Mouse (Mus musculus): Measurements from ENCODE around the gene Tmco4. TPM values are rescaled to one million over a fixed set of nuclear protein-coding genes. Genes with fewer than 3 reads are reported as not detected.

Gene Tmco4
- polyA plus RNA-seq, 1 experiment from 2014 or later, result 0.98 TPM

GRCm38 (mm10) chr4:139034540-139034939, 61.9 kb downstream of the Tmco4 start:
- Histone ChIP-seq H3K4me3 (no peak overlapping the region), H3K27me3 (ENCODE audit: low read depth, poor library complexity, severe bottlenecking) (0 out of 2 replicates have a peak, but pooled peaks cover 4% of the 10 kb centered on the region), H3K4me1 (peaks cover 18% of the 10 kb centered on the region), H3K36me3 (no peaks in the 10 kb centered on the region), H3K9me3 (replicated peaks) (no peaks in the 10 kb centered on the region), H3K27ac (replicated peaks) (no peak overlapping the region)
- WGBS, result 61% methylated on average over 4 of the region's 4 CpGs
- no peak for DNase-seq (ENCODE audit: low spot score)

DNA sequence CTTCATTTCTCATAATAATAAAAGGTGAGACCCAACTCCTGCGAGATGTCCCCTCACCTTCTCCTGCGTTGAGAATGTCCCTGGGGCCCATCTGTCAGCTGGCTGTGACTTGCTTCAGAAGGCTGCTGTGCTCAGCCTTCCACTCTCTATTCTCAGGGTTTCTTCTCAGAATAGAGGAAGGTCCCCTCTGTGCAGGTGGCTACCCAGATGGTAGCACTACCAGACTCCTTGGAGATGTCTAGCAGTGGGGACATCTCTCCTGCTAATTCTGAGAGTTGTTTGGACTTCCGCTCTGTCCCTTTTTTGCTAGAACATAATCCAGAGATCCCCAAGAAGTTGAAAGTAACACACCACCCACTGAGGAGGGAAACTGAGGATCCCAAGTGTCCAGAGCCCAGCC, 62.3 kb downstream of the Tmco4 start:
- WGBS, result 92% methylated on average over 3 of the region's 3 CpGs
- DNase-seq (ENCODE audit: low spot score), result no peak
- Histone ChIP-seq H3K4me1 (peaks cover 19% of the 10 kb centered on the region), H3K27me3 (ENCODE audit: low read depth, poor library complexity, severe bottlenecking) (0 out of 2 replicates have a peak, but pooled peaks cover 6% of the 10 kb centered on the region), H3K27ac (replicated peaks) (no peak overlapping the region), H3K36me3 (no peaks in the 10 kb centered on the region), H3K9me3 (replicated peaks) (no peaks in the 10 kb centered on the region), H3K4me3 (no peak overlapping the region)

- WGBS, result 93% methylated on average over 3 of the region's 3 CpGs
Measured at GRCm38 (mm10) chr4:139035799-139036198, 63.1 kb downstream of the Tmco4 start.

GRCm38 (mm10) chr4:139037795-139038607, 65.3 kb downstream of the Tmco4 start:
- WGBS, result 75% methylated on average over 17 of the region's 17 CpGs
- H3K4me1 ChIP-seq, result peaks cover 29% of the 10 kb centered on the region
- H3K27ac ChIP-seq (replicated peaks), result peak overlapping the region; percentile 23; the same call in 1 of the 2 replicates
- DNase-seq (ENCODE audit: low spot score), result no peak
- H3K27me3 ChIP-seq (ENCODE audit: low read depth, poor library complexity, severe bottlenecking), result peaks cover 15% of the 10 kb centered on the region
- H3K36me3 ChIP-seq, result no peaks in the 10 kb centered on the region
- no peak overlapping the region for H3K4me3 ChIP-seq
- no peaks in the 10 kb centered on the region for H3K9me3 ChIP-seq (replicated peaks)

More at GRCm38 (mm10) chr4:139035799-139036198, 63.1 kb downstream of the Tmco4 start:
- Histone ChIP-seq H3K27me3 (ENCODE audit: low read depth, poor library complexity, severe bottlenecking) (peaks cover 14% of the 10 kb centered on the region), H3K9me3 (replicated peaks) (no peaks in the 10 kb centered on the region), H3K36me3 (no peaks in the 10 kb centered on the region), H3K27ac (replicated peaks) (no peak overlapping the region), H3K4me1 (peaks cover 28% of the 10 kb centered on the region), H3K4me3 (no peak overlapping the region)
- DNase-seq (ENCODE audit: low spot score), result no peak

GRCm38 (mm10) chr4:139040084-139040839, 67.6 kb downstream of the Tmco4 start:
- H3K4me1 ChIP-seq, result peaks cover 29% of the 10 kb centered on the region
- WGBS, result 4% methylated on average over 10 of the region's 10 CpGs
- DNase-seq (ENCODE audit: low spot score), result no peak
- 0 out of 2 replicates have a peak, but pooled peaks cover 5% of the 10 kb centered on the region for H3K9me3 ChIP-seq (replicated peaks)
- no peaks in the 10 kb centered on the region for H3K36me3 ChIP-seq
- peaks cover 15% of the 10 kb centered on the region for H3K27me3 ChIP-seq (ENCODE audit: low read depth, poor library complexity, severe bottlenecking)
- H3K27ac ChIP-seq (replicated peaks), result no peak overlapping the region
- no peak overlapping the region for H3K4me3 ChIP-seq

DNA sequence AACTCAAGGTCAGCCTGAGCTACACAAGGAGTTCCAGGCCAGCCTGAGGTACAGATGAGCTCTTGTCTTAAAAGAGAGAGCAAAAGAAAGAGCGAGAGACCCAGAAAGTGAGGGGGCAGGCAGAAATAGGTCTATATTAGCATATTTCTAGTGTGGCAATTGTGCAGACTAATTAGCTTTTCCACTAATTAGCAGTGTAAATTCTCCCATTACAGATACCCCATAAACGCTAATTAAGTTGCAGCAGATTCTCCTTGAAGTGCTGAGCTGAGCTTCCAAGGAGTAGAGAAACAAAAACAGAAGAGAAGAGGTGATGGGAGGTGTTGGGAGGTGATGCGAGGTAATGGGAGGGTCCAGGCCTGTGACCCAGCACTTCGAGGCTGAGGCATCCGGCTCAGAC, 69.9 kb downstream of the Tmco4 start:
- H3K9me3 ChIP-seq (replicated peaks), result 0 out of 2 replicates have a peak, but pooled peaks cover 5% of the 10 kb centered on the region
- peaks cover 15% of the 10 kb centered on the region for H3K27me3 ChIP-seq (ENCODE audit: low read depth, poor library complexity, severe bottlenecking)
- 85% methylated on average over 5 of the region's 5 CpGs for WGBS
- H3K4me1 ChIP-seq, result peaks cover 26% of the 10 kb centered on the region
- H3K36me3 ChIP-seq, result no peaks in the 10 kb centered on the region
- H3K4me3 ChIP-seq, result no peak overlapping the region
- no peak for DNase-seq (ENCODE audit: low spot score)
- H3K27ac ChIP-seq (replicated peaks), result no peak overlapping the region

DNA sequence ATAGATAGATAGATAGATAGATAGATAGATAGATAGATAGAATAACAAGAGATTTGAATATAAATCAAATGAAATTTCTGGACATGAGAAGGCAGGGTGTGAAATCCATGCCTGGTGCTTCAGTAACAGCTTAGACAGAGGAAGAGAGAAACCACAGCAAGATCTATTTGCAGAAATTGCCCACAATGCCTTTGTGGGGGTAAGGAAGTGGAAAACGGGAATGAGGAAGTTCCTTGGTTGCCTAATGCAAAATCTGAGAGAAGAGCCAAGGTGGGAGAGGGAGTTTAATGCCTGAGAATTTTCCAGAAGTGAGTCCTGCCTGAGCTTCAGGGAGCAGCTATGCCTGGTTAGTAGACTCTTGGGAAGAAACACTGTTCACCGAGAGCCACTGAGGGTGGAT, 70.9 kb downstream of the Tmco4 start:
- 0 out of 2 replicates have a peak, but pooled peaks cover 5% of the 10 kb centered on the region for H3K9me3 ChIP-seq (replicated peaks)
- WGBS, result 87% methylated on average over 2 of the region's 2 CpGs
- no peak overlapping the region for H3K4me3 ChIP-seq
- no peak for DNase-seq (ENCODE audit: low spot score)
- H3K27ac ChIP-seq (replicated peaks), result no peak overlapping the region
- H3K4me1 ChIP-seq, result peaks cover 16% of the 10 kb centered on the region
- no peaks in the 10 kb centered on the region for H3K36me3 ChIP-seq
- H3K27me3 ChIP-seq (ENCODE audit: low read depth, poor library complexity, severe bottlenecking), result peaks cover 15% of the 10 kb centered on the region

GRCm38 (mm10) chr4:139044566-139044965, 71.9 kb downstream of the Tmco4 start:
- no peak overlapping the region for H3K4me3 ChIP-seq
- H3K4me1 ChIP-seq, result peaks cover 13% of the 10 kb centered on the region
- no peak for DNase-seq (ENCODE audit: low spot score)
- no peaks in the 10 kb centered on the region for H3K36me3 ChIP-seq
- no peak overlapping the region for H3K27ac ChIP-seq (replicated peaks)
- H3K9me3 ChIP-seq (replicated peaks), result 0 out of 2 replicates have a peak, but pooled peaks cover 5% of the 10 kb centered on the region
- 90% methylated on average over 5 of the region's 5 CpGs for WGBS
- H3K27me3 ChIP-seq (ENCODE audit: low read depth, poor library complexity, severe bottlenecking), result peaks cover 10% of the 10 kb centered on the region

GRCm38 (mm10) chr4:139046354-139046753, 73.7 kb downstream of the Tmco4 start:
- Histone ChIP-seq H3K4me3 (no peak overlapping the region), H3K27me3 (ENCODE audit: low read depth, poor library complexity, severe bottlenecking) (no peaks in the 10 kb centered on the region), H3K36me3 (no peaks in the 10 kb centered on the region), H3K4me1 (no peaks in the 10 kb centered on the region), H3K27ac (replicated peaks) (no peak overlapping the region), H3K9me3 (replicated peaks) (0 out of 2 replicates have a peak, but pooled peaks cover 5% of the 10 kb centered on the region)
- DNase-seq (ENCODE audit: low spot score), result no peak
- 84% methylated on average over 5 of the region's 5 CpGs for WGBS

GRCm38 (mm10) chr4:139048518-139048917, 75.8 kb downstream of the Tmco4 start:
- Histone ChIP-seq H3K36me3 (no peaks in the 10 kb centered on the region), H3K27me3 (ENCODE audit: low read depth, poor library complexity, severe bottlenecking) (no peaks in the 10 kb centered on the region), H3K27ac (replicated peaks) (no peak overlapping the region), H3K4me3 (no peak overlapping the region), H3K4me1 (no peaks in the 10 kb centered on the region), H3K9me3 (replicated peaks) (0 out of 2 replicates have a peak, but pooled peaks cover 5% of the 10 kb centered on the region)
- DNase-seq (ENCODE audit: low spot score), result no peak
- 83% methylated on average over 6 of the region's 6 CpGs for WGBS

- H3K4me3 ChIP-seq, result no peak overlapping the region
- WGBS, result 86% methylated on average over 7 of the region's 7 CpGs
- H3K9me3 ChIP-seq (replicated peaks), result no peaks in the 10 kb centered on the region
- no peaks in the 10 kb centered on the region for H3K4me1 ChIP-seq
- H3K27me3 ChIP-seq (ENCODE audit: low read depth, poor library complexity, severe bottlenecking), result no peaks in the 10 kb centered on the region
- no peak for DNase-seq (ENCODE audit: low spot score)
- H3K27ac ChIP-seq (replicated peaks), result no peak overlapping the region
- H3K36me3 ChIP-seq, result no peaks in the 10 kb centered on the region
Measured at GRCm38 (mm10) chr4:139052796-139053195, 80.1 kb downstream of the Tmco4 start.

- no peak for DNase-seq (ENCODE audit: low spot score)
- no peaks in the 10 kb centered on the region for H3K9me3 ChIP-seq (replicated peaks)
- H3K27ac ChIP-seq (replicated peaks), result no peak overlapping the region
- no peaks in the 10 kb centered on the region for H3K36me3 ChIP-seq
- WGBS, result 68% methylated on average over 5 of the region's 5 CpGs
- H3K4me1 ChIP-seq, result no peaks in the 10 kb centered on the region
- no peaks in the 10 kb centered on the region for H3K27me3 ChIP-seq (ENCODE audit: low read depth, poor library complexity, severe bottlenecking)
- H3K4me3 ChIP-seq, result no peak overlapping the region
Measured at GRCm38 (mm10) chr4:139053391-139053790, 80.7 kb downstream of the Tmco4 start.
